Mouse (Mus musculus): ENCODE results near the gene Prr5. TPM values are rescaled to one million over a fixed set of nuclear protein-coding genes. Genes with fewer than 3 reads are reported as not detected.

Gene Prr5
- polyA plus RNA-seq, 1 experiment from 2014 or later, result 12.1 TPM

GRCm38 (mm10) chr15:84634361-84634760 is 35.1 kb upstream of the Prr5 start:
- H3K9me3 ChIP-seq (ENCODE audit: control insufficient read depth, low read length), result no peaks in the 10 kb centered on the region
- no peak overlapping the region for H3K4me2 ChIP-seq (replicated peaks; ENCODE audit: low read depth, low read length)
- no peaks in the 10 kb centered on the region for H3K36me3 ChIP-seq (ENCODE audit: control insufficient read depth, insufficient read depth, low read length)
- ATAC-seq (ENCODE audit: low FRiP score), result no peak
- no peak overlapping the region for H3K4me3 ChIP-seq (ENCODE audit: low read depth, low read length)
- H3K4me1 ChIP-seq (replicated peaks; ENCODE audit: control insufficient read depth, insufficient read depth, low read length), result no peaks in the 10 kb centered on the region
- no peak overlapping the region for H3K9ac ChIP-seq (ENCODE audit: low read depth, low read length)
- H3K27ac ChIP-seq (ENCODE audit: low read depth, low read length), result no peak overlapping the region
- no peaks in the 10 kb centered on the region for H3K27me3 ChIP-seq (ENCODE audit: control insufficient read depth, insufficient read depth, low read length)
- WGBS, result 53% methylated on average over 3 of the region's 3 CpGs
- no peak for DNase-seq (ENCODE audit: low spot score)

GRCm38 (mm10) chr15:84638405-84638804 is 31.0 kb upstream of the Prr5 start:
- DNase-seq (ENCODE audit: low spot score), result no peak

GRCm38 (mm10) chr15:84639072-84639450 is 30.4 kb upstream of the Prr5 start:
- Histone ChIP-seq H3K27me3 (ENCODE audit: control insufficient read depth, insufficient read depth, low read length) (no peaks in the 10 kb centered on the region), H3K4me3 (ENCODE audit: low read depth, low read length) (no peak overlapping the region), H3K9ac (ENCODE audit: low read depth, low read length) (no peak overlapping the region), H3K27ac (ENCODE audit: low read depth, low read length) (no peak overlapping the region), H3K4me1 (replicated peaks; ENCODE audit: control insufficient read depth, insufficient read depth, low read length) (no peaks in the 10 kb centered on the region), H3K36me3 (ENCODE audit: control insufficient read depth, insufficient read depth, low read length) (no peaks in the 10 kb centered on the region), H3K4me2 (replicated peaks; ENCODE audit: low read depth, low read length) (no peak overlapping the region), H3K9me3 (ENCODE audit: control insufficient read depth, low read length) (no peaks in the 10 kb centered on the region)
- no peak for DNase-seq (ENCODE audit: low spot score)
- no peak for ATAC-seq (ENCODE audit: low FRiP score)
- 68% methylated on average over 5 of the region's 5 CpGs for WGBS

More at GRCm38 (mm10) chr15:84638405-84638804, 31.0 kb upstream of the Prr5 start:
- ATAC-seq (ENCODE audit: low FRiP score), result no peak
- Histone ChIP-seq H3K4me3 (ENCODE audit: low read depth, low read length) (no peak overlapping the region), H3K9me3 (ENCODE audit: control insufficient read depth, low read length) (no peaks in the 10 kb centered on the region), H3K4me1 (replicated peaks; ENCODE audit: control insufficient read depth, insufficient read depth, low read length) (no peaks in the 10 kb centered on the region), H3K27me3 (ENCODE audit: control insufficient read depth, insufficient read depth, low read length) (no peaks in the 10 kb centered on the region), H3K36me3 (ENCODE audit: control insufficient read depth, insufficient read depth, low read length) (no peaks in the 10 kb centered on the region), H3K9ac (ENCODE audit: low read depth, low read length) (no peak overlapping the region), H3K4me2 (replicated peaks; ENCODE audit: low read depth, low read length) (no peak overlapping the region), H3K27ac (ENCODE audit: low read depth, low read length) (no peak overlapping the region)

GRCm38 (mm10) chr15:84639451-84640136 is 29.8 kb upstream of the Prr5 start:
- H3K4me2 ChIP-seq (replicated peaks; ENCODE audit: low read depth, low read length), result no peak overlapping the region
- 61% methylated on average over 6 of the region's 6 CpGs for WGBS
- no peak overlapping the region for H3K9ac ChIP-seq (ENCODE audit: low read depth, low read length)
- H3K27ac ChIP-seq (ENCODE audit: low read depth, low read length), result no peak overlapping the region
- no peaks in the 10 kb centered on the region for H3K36me3 ChIP-seq (ENCODE audit: control insufficient read depth, insufficient read depth, low read length)
- DNase-seq (ENCODE audit: low spot score), result no peak
- ATAC-seq (ENCODE audit: low FRiP score), result no peak
- H3K9me3 ChIP-seq (ENCODE audit: control insufficient read depth, low read length), result no peaks in the 10 kb centered on the region
- H3K4me3 ChIP-seq (ENCODE audit: low read depth, low read length), result no peak overlapping the region
- no peaks in the 10 kb centered on the region for H3K27me3 ChIP-seq (ENCODE audit: control insufficient read depth, insufficient read depth, low read length)
- H3K4me1 ChIP-seq (replicated peaks; ENCODE audit: control insufficient read depth, insufficient read depth, low read length), result no peaks in the 10 kb centered on the region

- Histone ChIP-seq H3K4me1 (replicated peaks; ENCODE audit: control insufficient read depth, insufficient read depth, low read length) (no peaks in the 10 kb centered on the region), H3K9me3 (ENCODE audit: control insufficient read depth, low read length) (no peaks in the 10 kb centered on the region), H3K36me3 (ENCODE audit: control insufficient read depth, insufficient read depth, low read length) (no peaks in the 10 kb centered on the region), H3K27ac (ENCODE audit: low read depth, low read length) (no peak overlapping the region), H3K4me3 (ENCODE audit: low read depth, low read length) (no peak overlapping the region), H3K27me3 (ENCODE audit: control insufficient read depth, insufficient read depth, low read length) (no peaks in the 10 kb centered on the region), H3K4me2 (replicated peaks; ENCODE audit: low read depth, low read length) (no peak overlapping the region), H3K9ac (ENCODE audit: low read depth, low read length) (no peak overlapping the region)
- DNase-seq (ENCODE audit: low spot score), result no peak
- no peak for ATAC-seq (ENCODE audit: low FRiP score)
- 85% methylated on average over 6 of the region's 6 CpGs for WGBS
Observed at GRCm38 (mm10) chr15:84640722-84641121, 28.7 kb upstream of the Prr5 start.

- H3K27me3 ChIP-seq (ENCODE audit: control insufficient read depth, insufficient read depth, low read length), result no peaks in the 10 kb centered on the region
- H3K9me3 ChIP-seq (ENCODE audit: control insufficient read depth, low read length), result no peaks in the 10 kb centered on the region
- no peaks in the 10 kb centered on the region for H3K4me1 ChIP-seq (replicated peaks; ENCODE audit: control insufficient read depth, insufficient read depth, low read length)
- H3K4me3 ChIP-seq (ENCODE audit: low read depth, low read length), result no peak overlapping the region
- no peak overlapping the region for H3K9ac ChIP-seq (ENCODE audit: low read depth, low read length)
- DNase-seq (ENCODE audit: low spot score), result no peak
- H3K4me2 ChIP-seq (replicated peaks; ENCODE audit: low read depth, low read length), result no peak overlapping the region
- no peak overlapping the region for H3K27ac ChIP-seq (ENCODE audit: low read depth, low read length)
- ATAC-seq (ENCODE audit: low FRiP score), result no peak
- WGBS, result 59% methylated on average over 5 of the region's 5 CpGs
- no peaks in the 10 kb centered on the region for H3K36me3 ChIP-seq (ENCODE audit: control insufficient read depth, insufficient read depth, low read length)
Observed at GRCm38 (mm10) chr15:84641127-84641526, 28.3 kb upstream of the Prr5 start.

GRCm38 (mm10) chr15:84641948-84642347 is 27.5 kb upstream of the Prr5 start:
- no peak for DNase-seq (ENCODE audit: low spot score)
- H3K9ac ChIP-seq (ENCODE audit: low read depth, low read length), result no peak overlapping the region
- no peaks in the 10 kb centered on the region for H3K36me3 ChIP-seq (ENCODE audit: control insufficient read depth, insufficient read depth, low read length)
- ATAC-seq (ENCODE audit: low FRiP score), result no peak
- H3K4me3 ChIP-seq (ENCODE audit: low read depth, low read length), result no peak overlapping the region
- no peaks in the 10 kb centered on the region for H3K27me3 ChIP-seq (ENCODE audit: control insufficient read depth, insufficient read depth, low read length)
- no peaks in the 10 kb centered on the region for H3K4me1 ChIP-seq (replicated peaks; ENCODE audit: control insufficient read depth, insufficient read depth, low read length)
- no peaks in the 10 kb centered on the region for H3K9me3 ChIP-seq (ENCODE audit: control insufficient read depth, low read length)
- H3K4me2 ChIP-seq (replicated peaks; ENCODE audit: low read depth, low read length), result no peak overlapping the region
- WGBS, result 94% methylated on average over 1 of the region's 1 CpGs
- H3K27ac ChIP-seq (ENCODE audit: low read depth, low read length), result no peak overlapping the region

GRCm38 (mm10) chr15:84643178-84643577 is 26.2 kb upstream of the Prr5 start:
- Histone ChIP-seq H3K4me2 (replicated peaks; ENCODE audit: low read depth, low read length) (no peak overlapping the region), H3K9me3 (ENCODE audit: control insufficient read depth, low read length) (no peaks in the 10 kb centered on the region), H3K4me1 (replicated peaks; ENCODE audit: control insufficient read depth, insufficient read depth, low read length) (no peaks in the 10 kb centered on the region), H3K36me3 (ENCODE audit: control insufficient read depth, insufficient read depth, low read length) (no peaks in the 10 kb centered on the region), H3K9ac (ENCODE audit: low read depth, low read length) (no peak overlapping the region), H3K27ac (ENCODE audit: low read depth, low read length) (no peak overlapping the region), H3K4me3 (ENCODE audit: low read depth, low read length) (no peak overlapping the region), H3K27me3 (ENCODE audit: control insufficient read depth, insufficient read depth, low read length) (no peaks in the 10 kb centered on the region)
- ATAC-seq (ENCODE audit: low FRiP score), result no peak
- 37% methylated on average over 1 of the region's 1 CpGs for WGBS
- no peak for DNase-seq (ENCODE audit: low spot score)

- WGBS, result 90% methylated on average over 6 of the region's 6 CpGs
- no peak overlapping the region for H3K27ac ChIP-seq (ENCODE audit: low read depth, low read length)
- no peaks in the 10 kb centered on the region for H3K9me3 ChIP-seq (ENCODE audit: control insufficient read depth, low read length)
- no peak overlapping the region for H3K4me2 ChIP-seq (replicated peaks; ENCODE audit: low read depth, low read length)
- H3K4me3 ChIP-seq (ENCODE audit: low read depth, low read length), result no peak overlapping the region
- H3K27me3 ChIP-seq (ENCODE audit: control insufficient read depth, insufficient read depth, low read length), result no peaks in the 10 kb centered on the region
- ATAC-seq (ENCODE audit: low FRiP score) (no peak), DNase-seq (ENCODE audit: low spot score) (no peak)
- no peak overlapping the region for H3K9ac ChIP-seq (ENCODE audit: low read depth, low read length)
- H3K4me1 ChIP-seq (replicated peaks; ENCODE audit: control insufficient read depth, insufficient read depth, low read length), result 0 out of 2 replicates have a peak, but pooled peaks cover 2% of the 10 kb centered on the region
- no peaks in the 10 kb centered on the region for H3K36me3 ChIP-seq (ENCODE audit: control insufficient read depth, insufficient read depth, low read length)
Observed at GRCm38 (mm10) chr15:84651481-84651880, 17.9 kb upstream of the Prr5 start.
